Mouse (Mus musculus): ENCODE measurements at regions not wholly inside any gene's neighbourhood (a gene's known extent, or its start where the extent isn't known, plus 50 kb on each side); places are given as distances from the start of the nearest gene placed in this dataset.

DNA sequence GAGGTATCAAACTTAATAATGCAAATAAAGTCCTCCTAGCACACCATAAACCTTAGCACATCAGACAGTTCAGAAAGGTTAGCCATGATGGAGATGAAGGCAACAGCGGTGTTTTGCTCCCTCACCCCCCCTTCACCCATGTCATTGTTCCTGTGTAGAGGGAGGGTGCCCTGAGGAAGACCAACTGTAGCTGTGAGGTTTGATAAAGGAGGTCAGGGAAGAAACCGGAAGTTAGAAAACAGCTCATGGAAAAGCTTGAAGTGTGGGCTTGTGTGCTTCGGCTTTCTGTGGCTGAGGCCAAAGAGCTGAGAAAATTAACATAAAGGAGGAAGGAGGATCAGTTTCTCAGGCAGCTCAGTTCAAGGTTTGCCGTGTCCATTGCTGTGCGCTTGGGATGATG, 111.3 kb upstream of the Adra1b start:
- no peak overlapping the region for H3K27ac ChIP-seq (ENCODE audit: low read depth, low read length)
- ATAC-seq (ENCODE audit: low FRiP score), result no peak
- WGBS, result 85% methylated on average over 5 of the region's 5 CpGs

GRCm38 (mm10) chr11:44013841-44014240, 112.8 kb upstream of the Adra1b start:
- H3K4me1 ChIP-seq (ENCODE audit: control insufficient read depth, insufficient read depth, low read length), result no peaks in the 10 kb centered on the region
- H3K9ac ChIP-seq (ENCODE audit: low read length), result no peak overlapping the region
- H3K4me3 ChIP-seq (ENCODE audit: low read depth, low read length), result no peak overlapping the region
- no peak for ATAC-seq (ENCODE audit: low FRiP score)
- DNase-seq (ENCODE audit: low spot score, missing footprints), result no peak
- no peaks in the 10 kb centered on the region for H3K27me3 ChIP-seq (ENCODE audit: control insufficient read depth, insufficient read depth, low read length)
- H3K27ac ChIP-seq (ENCODE audit: low read depth, low read length), result no peak overlapping the region
- H3K4me2 ChIP-seq, result no peak overlapping the region
- no peaks in the 10 kb centered on the region for H3K9me3 ChIP-seq (ENCODE audit: control insufficient read depth, low read length)
- H3K36me3 ChIP-seq (ENCODE audit: control insufficient read depth, insufficient read depth, low read length), result no peaks in the 10 kb centered on the region
- 80% methylated on average over 1 of the region's 1 CpGs for WGBS

More for the DNA sequence above, 111.3 kb upstream of the Adra1b start:
- Histone ChIP-seq H3K9ac (ENCODE audit: low read length) (no peak overlapping the region), H3K4me1 (ENCODE audit: control insufficient read depth, insufficient read depth, low read length) (no peaks in the 10 kb centered on the region), H3K27me3 (ENCODE audit: control insufficient read depth, insufficient read depth, low read length) (no peaks in the 10 kb centered on the region), H3K36me3 (ENCODE audit: control insufficient read depth, insufficient read depth, low read length) (no peaks in the 10 kb centered on the region), H3K9me3 (ENCODE audit: control insufficient read depth, low read length) (no peaks in the 10 kb centered on the region), H3K4me2 (no peak overlapping the region), H3K4me3 (ENCODE audit: low read depth, low read length) (no peak overlapping the region)
- no peak for DNase-seq (ENCODE audit: low spot score, missing footprints)

DNA sequence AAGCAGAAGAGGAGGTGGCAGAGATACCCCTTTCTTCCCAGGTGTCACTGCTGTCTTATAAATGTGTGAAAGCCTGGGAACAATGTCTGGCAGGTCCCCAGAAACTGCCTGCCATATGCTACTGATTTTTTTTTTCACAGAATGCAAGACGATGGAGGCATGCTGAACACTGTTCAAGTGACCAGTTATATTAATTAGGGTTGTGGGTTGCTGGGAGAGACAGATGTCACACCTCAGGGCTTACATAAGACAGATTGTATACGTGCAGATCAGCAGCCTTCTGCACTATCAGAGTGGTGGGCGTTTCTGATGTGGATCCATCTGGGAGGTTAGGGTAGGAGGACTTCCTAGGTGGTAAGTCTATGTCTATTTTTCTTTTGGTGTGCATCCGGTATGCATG, 120.6 kb upstream of the Adra1b start:
- H3K4me1 ChIP-seq (ENCODE audit: control insufficient read depth, insufficient read depth, low read length), result no peaks in the 10 kb centered on the region
- H3K4me2 ChIP-seq, result no peak overlapping the region
- no peak overlapping the region for H3K27ac ChIP-seq (ENCODE audit: low read depth, low read length)
- no peaks in the 10 kb centered on the region for H3K9me3 ChIP-seq (ENCODE audit: control insufficient read depth, low read length)
- no peaks in the 10 kb centered on the region for H3K27me3 ChIP-seq (ENCODE audit: control insufficient read depth, insufficient read depth, low read length)
- H3K36me3 ChIP-seq (ENCODE audit: control insufficient read depth, insufficient read depth, low read length), result no peaks in the 10 kb centered on the region
- H3K4me3 ChIP-seq (ENCODE audit: low read depth, low read length), result no peak overlapping the region
- H3K9ac ChIP-seq (ENCODE audit: low read length), result no peak overlapping the region
- no peak for ATAC-seq (ENCODE audit: low FRiP score)
- no peak for DNase-seq (ENCODE audit: low spot score, missing footprints)
- WGBS, result 78% methylated on average over 4 of the region's 4 CpGs

DNA sequence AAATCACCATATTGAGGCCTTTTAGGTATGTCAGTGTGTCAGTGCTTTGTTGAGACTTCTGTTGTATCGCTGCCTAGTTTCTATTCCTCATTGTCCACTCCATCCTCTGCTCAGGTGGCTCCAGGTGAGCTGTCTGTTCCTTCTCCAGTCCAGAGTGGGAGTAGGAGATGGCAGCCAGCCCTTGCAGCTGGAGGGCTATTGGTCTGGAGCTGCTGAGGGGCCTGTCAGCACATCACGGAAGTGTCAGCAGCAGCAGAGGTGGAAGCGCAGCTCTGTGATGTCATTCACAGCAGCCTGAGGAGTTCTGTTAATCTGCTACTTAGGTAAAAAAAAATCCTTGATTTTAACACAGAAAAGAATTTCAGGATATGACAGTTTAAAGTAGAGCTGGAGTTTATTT, 126.0 kb upstream of the Adra1b start:
- no peaks in the 10 kb centered on the region for H3K9me3 ChIP-seq (ENCODE audit: control insufficient read depth, low read length)
- H3K4me2 ChIP-seq, result no peak overlapping the region
- ATAC-seq (ENCODE audit: low FRiP score), result no peak
- no peaks in the 10 kb centered on the region for H3K36me3 ChIP-seq (ENCODE audit: control insufficient read depth, insufficient read depth, low read length)
- WGBS, result 82% methylated on average over 3 of the region's 3 CpGs
- no peak overlapping the region for H3K4me3 ChIP-seq (ENCODE audit: low read depth, low read length)
- H3K9ac ChIP-seq (ENCODE audit: low read length), result no peak overlapping the region
- H3K4me1 ChIP-seq (ENCODE audit: control insufficient read depth, insufficient read depth, low read length), result no peaks in the 10 kb centered on the region
- DNase-seq (ENCODE audit: low spot score, missing footprints), result no peak
- H3K27ac ChIP-seq (ENCODE audit: low read depth, low read length), result no peak overlapping the region
- no peaks in the 10 kb centered on the region for H3K27me3 ChIP-seq (ENCODE audit: control insufficient read depth, insufficient read depth, low read length)

DNA sequence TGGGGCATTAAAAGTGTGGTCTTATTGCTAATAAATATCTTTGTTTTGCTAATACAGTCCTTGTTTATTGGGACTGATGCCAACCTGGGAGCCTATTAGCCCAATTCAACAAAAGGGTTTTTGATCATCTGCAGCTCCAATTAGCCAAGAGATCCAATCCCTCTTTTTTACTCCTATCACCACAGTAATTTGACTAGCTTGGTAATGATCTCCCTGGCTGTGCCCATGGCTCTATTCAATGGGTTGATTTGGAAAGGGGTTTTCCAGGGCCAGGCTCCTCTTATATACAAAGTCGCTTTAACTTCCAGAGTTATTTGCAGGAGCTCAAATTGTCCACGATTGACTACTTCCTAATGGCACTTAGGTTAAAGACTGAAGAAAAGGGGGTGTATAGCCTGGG, 145.1 kb upstream of the Adra1b start:
- ATAC-seq (ENCODE audit: low FRiP score) (no peak), DNase-seq (ENCODE audit: low spot score, missing footprints) (no peak)
- 57% methylated on average over 2 of the region's 2 CpGs for WGBS
- Histone ChIP-seq H3K4me1 (ENCODE audit: control insufficient read depth, insufficient read depth, low read length) (no peaks in the 10 kb centered on the region), H3K4me2 (no peak overlapping the region), H3K27me3 (ENCODE audit: control insufficient read depth, insufficient read depth, low read length) (no peaks in the 10 kb centered on the region), H3K4me3 (ENCODE audit: low read depth, low read length) (no peak overlapping the region), H3K36me3 (ENCODE audit: control insufficient read depth, insufficient read depth, low read length) (no peaks in the 10 kb centered on the region), H3K9ac (ENCODE audit: low read length) (no peak overlapping the region), H3K9me3 (ENCODE audit: control insufficient read depth, low read length) (no peaks in the 10 kb centered on the region), H3K27ac (ENCODE audit: low read depth, low read length) (no peak overlapping the region)

GRCm38 (mm10) chr11:44049253-44049976, 148.4 kb upstream of the Adra1b start:
- Histone ChIP-seq H3K4me3 (ENCODE audit: low read depth, low read length) (no peak overlapping the region), H3K9me3 (ENCODE audit: control insufficient read depth, low read length) (no peaks in the 10 kb centered on the region), H3K4me2 (no peak overlapping the region), H3K4me1 (ENCODE audit: control insufficient read depth, insufficient read depth, low read length) (no peaks in the 10 kb centered on the region), H3K36me3 (ENCODE audit: control insufficient read depth, insufficient read depth, low read length) (no peaks in the 10 kb centered on the region), H3K27me3 (ENCODE audit: control insufficient read depth, insufficient read depth, low read length) (no peaks in the 10 kb centered on the region), H3K9ac (ENCODE audit: low read length) (no peak overlapping the region), H3K27ac (ENCODE audit: low read depth, low read length) (no peak overlapping the region)
- 88% methylated on average over 5 of the region's 5 CpGs for WGBS
- ATAC-seq (ENCODE audit: low FRiP score) (no peak), DNase-seq (ENCODE audit: low spot score, missing footprints) (no peak)

DNA sequence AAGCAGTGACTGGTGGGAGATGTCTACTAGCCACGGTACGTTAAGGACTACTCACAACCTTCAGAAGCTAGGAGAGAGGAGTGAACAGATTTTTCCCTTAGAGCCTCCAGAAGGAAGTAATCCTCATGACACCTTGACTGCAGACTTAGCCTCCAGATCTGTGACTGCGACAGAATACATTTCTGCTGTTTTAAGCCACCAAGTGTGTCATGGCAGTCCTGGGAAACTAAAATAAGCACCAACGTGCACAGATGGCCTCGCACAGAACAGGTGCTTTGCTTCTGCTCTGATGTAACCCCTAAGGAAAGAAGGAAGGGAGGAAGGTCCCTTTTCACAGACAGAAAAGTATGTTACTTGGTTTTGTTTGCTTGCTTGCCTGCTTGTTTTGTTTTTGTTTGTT, 151.5 kb upstream of the Adra1b start:
- DNase-seq (ENCODE audit: low spot score, missing footprints) (no peak), ATAC-seq (ENCODE audit: low FRiP score) (no peak)
- 95% methylated on average over 5 of the region's 5 CpGs for WGBS
- Histone ChIP-seq H3K27ac (ENCODE audit: low read depth, low read length) (no peak overlapping the region), H3K4me2 (no peak overlapping the region), H3K27me3 (ENCODE audit: control insufficient read depth, insufficient read depth, low read length) (no peaks in the 10 kb centered on the region), H3K9me3 (ENCODE audit: control insufficient read depth, low read length) (no peaks in the 10 kb centered on the region), H3K4me3 (ENCODE audit: low read depth, low read length) (no peak overlapping the region), H3K4me1 (ENCODE audit: control insufficient read depth, insufficient read depth, low read length) (no peaks in the 10 kb centered on the region), H3K9ac (ENCODE audit: low read length) (no peak overlapping the region), H3K36me3 (ENCODE audit: control insufficient read depth, insufficient read depth, low read length) (no peaks in the 10 kb centered on the region)

- no peak for ATAC-seq (ENCODE audit: low FRiP score)
Measured at GRCm38 (mm10) chr11:44062446-44062845, 161.4 kb upstream of the Adra1b start.

DNA sequence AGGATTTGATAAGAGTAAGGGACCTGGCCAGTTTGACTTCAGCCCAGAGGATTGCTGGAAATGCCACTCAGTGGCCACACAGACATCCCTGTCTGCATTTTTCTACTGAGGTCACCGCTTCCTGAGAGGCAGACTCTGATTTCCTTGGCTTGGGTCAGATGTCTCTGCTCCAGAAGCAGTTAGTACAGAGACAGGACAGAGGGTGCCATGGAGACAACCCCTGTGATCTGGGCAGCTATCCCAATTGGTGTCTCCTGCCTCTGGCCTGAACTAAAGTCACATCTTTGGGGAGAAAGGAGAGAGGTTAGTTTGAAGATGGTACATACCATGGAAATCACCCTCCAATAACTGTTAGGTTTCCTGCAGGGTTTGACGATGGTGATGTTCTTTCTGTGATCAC, 165.2 kb upstream of the Adra1b start:
- no peak for ATAC-seq (ENCODE audit: low FRiP score)
- no peak overlapping the region for H3K27ac ChIP-seq (ENCODE audit: low read depth, low read length)
- H3K27me3 ChIP-seq (ENCODE audit: control insufficient read depth, insufficient read depth, low read length), result no peaks in the 10 kb centered on the region
- H3K9ac ChIP-seq (ENCODE audit: low read length), result no peak overlapping the region
- H3K4me3 ChIP-seq (ENCODE audit: low read depth, low read length), result no peak overlapping the region
- H3K4me1 ChIP-seq (ENCODE audit: control insufficient read depth, insufficient read depth, low read length), result no peaks in the 10 kb centered on the region
- no peaks in the 10 kb centered on the region for H3K36me3 ChIP-seq (ENCODE audit: control insufficient read depth, insufficient read depth, low read length)
- DNase-seq (ENCODE audit: low spot score, missing footprints), result no peak
- no peaks in the 10 kb centered on the region for H3K9me3 ChIP-seq (ENCODE audit: control insufficient read depth, low read length)
- H3K4me2 ChIP-seq, result no peak overlapping the region
- 95% methylated on average over 2 of the region's 2 CpGs for WGBS

More at GRCm38 (mm10) chr11:44062446-44062845, 161.4 kb upstream of the Adra1b start:
- Histone ChIP-seq H3K4me3 (ENCODE audit: low read depth, low read length) (no peak overlapping the region), H3K9ac (ENCODE audit: low read length) (no peak overlapping the region), H3K4me1 (ENCODE audit: control insufficient read depth, insufficient read depth, low read length) (no peaks in the 10 kb centered on the region), H3K36me3 (ENCODE audit: control insufficient read depth, insufficient read depth, low read length) (no peaks in the 10 kb centered on the region), H3K27me3 (ENCODE audit: control insufficient read depth, insufficient read depth, low read length) (no peaks in the 10 kb centered on the region), H3K4me2 (no peak overlapping the region), H3K27ac (ENCODE audit: low read depth, low read length) (no peak overlapping the region), H3K9me3 (ENCODE audit: control insufficient read depth, low read length) (no peaks in the 10 kb centered on the region)
- DNase-seq (ENCODE audit: low spot score, missing footprints), result no peak
- WGBS, result 90% methylated on average over 1 of the region's 1 CpGs
